Mouse (Mus musculus) limb, embryonic 11.5 days (tissue): Measurements from ENCODE around the gene Ube2f. TPM values are rescaled to one million over a fixed set of nuclear protein-coding genes. Genes with fewer than 3 reads are reported as not detected.

Experiments
- ATAC-seq: fragments of 200-750 bp; cut with Nextera tagmentation; 2 replicates; pipeline ENCODE4 v1.8.0; 2017; ENCODE audit warnings: low read depth; ENCODE audit not compliant: insufficient number of reproducible peaks, low FRiP score, low TSS enrichment
- DNase-seq: peaks from one replicate; pipeline ENCODE4 v3.0.0-alpha.2; 2015; ENCODE audit warnings: low spot score
- H3K27ac ChIP-seq: fragments of 300-500 bp; sonication (generic); replicated peaks from 2 replicates; pipeline ENCODE4 v1.5.1; 2014; ENCODE audit warnings: low read depth, mild to moderate bottlenecking, low read length
- H3K27me3 ChIP-seq: fragments of 300-500 bp; sonication (generic); 2 replicates; pipeline ENCODE4 v1.6.1; 2014; ENCODE audit warnings: mild to moderate bottlenecking, low read length, mixed read lengths; ENCODE audit not compliant: control insufficient read depth, insufficient read depth
- H3K36me3 ChIP-seq: fragments of 300-500 bp; sonication (generic); 2 replicates; pipeline ENCODE4 v1.6.1; 2014; ENCODE audit warnings: mild to moderate bottlenecking, low read length, moderate library complexity, mixed read lengths; ENCODE audit not compliant: control insufficient read depth, insufficient read depth
- H3K4me1 ChIP-seq: fragments of 300-500 bp; sonication (generic); 2 replicates; pipeline ENCODE4 v1.6.1; 2014; ENCODE audit warnings: low read length, mixed read lengths; ENCODE audit not compliant: control insufficient read depth, insufficient read depth
- H3K4me2 ChIP-seq: fragments of 300-500 bp; sonication (generic); 2 replicates; pipeline ENCODE4 v1.6.1; 2014; ENCODE audit warnings: low read depth, mild to moderate bottlenecking, moderate library complexity; ENCODE audit not compliant: severe bottlenecking
- H3K4me3 ChIP-seq: fragments of 300-500 bp; sonication (generic); 2 replicates; pipeline ENCODE4 v1.5.1; 2014; ENCODE audit warnings: low read depth, low read length
- H3K9ac ChIP-seq: fragments of 300-500 bp; sonication (generic); 2 replicates; pipeline ENCODE4 v1.6.1; 2014; ENCODE audit warnings: mild to moderate bottlenecking, low read length
- H3K9me3 ChIP-seq: fragments of 300-500 bp; sonication (generic); 2 replicates; pipeline ENCODE4 v1.6.1; 2016; ENCODE audit warnings: low read length; ENCODE audit not compliant: control insufficient read depth
- whole genome bisulfite sequencing: fragments of 180-500 bp; shearing (Covaris S2); extraction: QIAGEN DNeasy Blood & Tissue Kit; methylation state at CpG from one replicate; pipeline ENCODE4 v1.1.7; 2014; 5-methylcytosine and 5-hydroxymethylcytosine counted together
- polyA plus RNA-seq: library from polyadenylated mRNA; unstranded; fragments of >200 nt; fragmentation: Nextera tagmentation; extraction: Ambion mirVana; gene quantifications from 2 replicates; pipeline ENCODE4 v1.2.1, GENCODE M21; 2014

The Ube2f gene
- polyA plus RNA-seq, 1 experiment from 2014 or later: 84.7 TPM

DNA sequence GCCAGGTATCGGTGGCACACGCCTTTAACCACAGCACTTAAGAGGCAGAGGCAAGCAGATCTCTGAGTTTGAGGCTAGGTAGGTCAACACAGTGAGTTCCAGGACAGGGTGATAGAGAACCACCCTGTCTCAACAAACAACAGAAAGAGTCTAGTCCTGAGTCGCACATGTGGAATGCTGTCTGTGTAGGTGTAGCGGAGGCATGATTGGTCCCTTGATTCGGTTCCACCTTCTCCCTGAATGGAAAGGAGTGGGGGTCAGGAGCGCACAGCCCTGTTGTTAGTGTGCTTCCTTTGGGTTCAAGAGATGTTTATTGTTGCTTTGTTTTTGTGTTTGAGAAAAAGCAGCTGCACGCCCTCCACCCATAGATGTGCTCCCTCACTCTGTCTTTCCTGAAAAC is 12.4 kb downstream of the Ube2f start:
- H3K4me2 ChIP-seq: no peak overlapping the region
- no peaks in the 10 kb centered on the region; the same call in 1 of the 2 replicates for H3K36me3 ChIP-seq
- H3K9me3 ChIP-seq: no peaks in the 10 kb centered on the region
- no peak for DNase-seq
- WGBS: 92% methylated on average over 7 of the region's 7 CpGs
- H3K4me3 ChIP-seq: no peak overlapping the region
- H3K9ac ChIP-seq: no peak overlapping the region
- ATAC-seq: no peak
- H3K4me1 ChIP-seq: no peaks in the 10 kb centered on the region
- H3K27ac ChIP-seq: no peak overlapping the region
- H3K27me3 ChIP-seq: no peaks in the 10 kb centered on the region

DNA sequence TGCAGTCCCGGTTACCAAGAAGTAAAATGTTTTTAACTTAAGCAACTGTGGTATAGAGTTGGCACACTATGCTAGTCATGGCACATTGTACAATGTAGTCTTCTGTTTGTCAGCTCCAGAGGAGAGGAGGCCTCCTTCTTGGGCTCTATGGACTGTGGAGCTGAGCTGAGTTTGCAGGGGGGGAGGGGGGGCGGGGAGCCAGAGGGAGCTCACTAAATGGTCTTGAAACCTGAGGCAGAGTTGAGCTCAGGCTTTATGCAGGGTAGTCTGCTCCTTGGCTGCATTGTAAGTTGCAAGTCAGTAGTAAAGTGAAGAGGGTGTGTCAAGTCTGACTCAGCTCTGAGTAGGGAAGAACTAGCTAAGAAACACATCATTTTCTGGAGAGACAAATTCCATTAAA is 22.2 kb downstream of the Ube2f start:
- no peak overlapping the region for H3K27ac ChIP-seq
- no peak for ATAC-seq

DNA sequence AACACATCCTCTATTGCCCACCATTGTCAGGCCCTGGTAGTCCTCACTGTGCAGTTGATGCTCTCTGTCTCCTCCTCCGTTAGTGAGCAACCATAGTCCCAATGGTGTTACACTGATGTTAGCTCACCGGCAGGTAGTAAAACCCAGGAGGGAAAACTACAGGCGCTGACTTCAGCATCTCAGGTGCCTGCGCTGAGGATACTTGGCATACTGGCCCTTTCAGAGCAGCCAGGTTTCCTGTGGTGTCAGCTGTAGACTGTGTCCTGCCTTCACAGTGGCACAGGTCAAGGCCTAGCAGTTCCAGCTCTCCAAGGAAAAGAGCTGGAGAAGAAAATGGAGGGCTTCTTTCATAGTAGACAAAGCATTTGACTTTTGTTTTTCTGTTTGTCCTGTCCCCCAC is 26.5 kb downstream of the Ube2f start:
- peaks cover 6% of the 10 kb centered on the region; the same call in 1 of the 2 replicates for H3K36me3 ChIP-seq
- no peaks in the 10 kb centered on the region for H3K27me3 ChIP-seq
- DNase-seq: no peak
- H3K4me3 ChIP-seq: no peak overlapping the region
- H3K9me3 ChIP-seq: no peaks in the 10 kb centered on the region
- no peak overlapping the region for H3K27ac ChIP-seq
- H3K4me2 ChIP-seq: no peak overlapping the region
- no peak for ATAC-seq
- H3K9ac ChIP-seq: no peak overlapping the region
- WGBS: 91% methylated on average over 4 of the region's 4 CpGs
- H3K4me1 ChIP-seq: no peaks in the 10 kb centered on the region

More for the DNA sequence above, 22.2 kb downstream of the Ube2f start:
- H3K4me3 ChIP-seq: no peak overlapping the region
- no peaks in the 10 kb centered on the region for H3K4me1 ChIP-seq
- peaks cover 3% of the 10 kb centered on the region; the same call in 1 of the 2 replicates for H3K36me3 ChIP-seq
- no peaks in the 10 kb centered on the region for H3K27me3 ChIP-seq
- H3K4me2 ChIP-seq: no peak overlapping the region
- WGBS: 88% methylated on average over 2 of the region's 2 CpGs
- H3K9me3 ChIP-seq: no peaks in the 10 kb centered on the region
- H3K9ac ChIP-seq: no peak overlapping the region
- DNase-seq: no peak

DNA sequence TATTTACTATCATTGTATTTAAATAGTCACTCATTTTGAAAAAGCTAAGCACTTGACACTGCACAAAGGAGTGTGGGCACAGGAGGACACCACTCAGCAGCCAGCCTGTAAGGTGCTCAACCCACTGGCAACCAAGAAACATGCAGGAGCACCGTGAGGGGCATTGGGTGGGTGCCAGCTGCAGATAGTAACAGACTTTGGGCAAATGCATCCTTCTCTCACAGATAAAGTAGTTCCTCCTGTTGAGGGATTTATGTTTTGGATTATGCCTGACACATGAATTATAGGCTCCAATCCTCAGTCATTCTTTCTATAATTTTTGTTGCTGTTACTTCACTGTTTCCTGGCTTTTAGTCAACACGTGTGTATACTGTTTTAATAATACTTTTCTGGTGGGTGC is 27.4 kb downstream of the Ube2f start:
- H3K36me3 ChIP-seq: peaks cover 6% of the 10 kb centered on the region; the same call in 1 of the 2 replicates
- no peak for ATAC-seq
- WGBS: 85% methylated on average over 2 of the region's 2 CpGs

DNA sequence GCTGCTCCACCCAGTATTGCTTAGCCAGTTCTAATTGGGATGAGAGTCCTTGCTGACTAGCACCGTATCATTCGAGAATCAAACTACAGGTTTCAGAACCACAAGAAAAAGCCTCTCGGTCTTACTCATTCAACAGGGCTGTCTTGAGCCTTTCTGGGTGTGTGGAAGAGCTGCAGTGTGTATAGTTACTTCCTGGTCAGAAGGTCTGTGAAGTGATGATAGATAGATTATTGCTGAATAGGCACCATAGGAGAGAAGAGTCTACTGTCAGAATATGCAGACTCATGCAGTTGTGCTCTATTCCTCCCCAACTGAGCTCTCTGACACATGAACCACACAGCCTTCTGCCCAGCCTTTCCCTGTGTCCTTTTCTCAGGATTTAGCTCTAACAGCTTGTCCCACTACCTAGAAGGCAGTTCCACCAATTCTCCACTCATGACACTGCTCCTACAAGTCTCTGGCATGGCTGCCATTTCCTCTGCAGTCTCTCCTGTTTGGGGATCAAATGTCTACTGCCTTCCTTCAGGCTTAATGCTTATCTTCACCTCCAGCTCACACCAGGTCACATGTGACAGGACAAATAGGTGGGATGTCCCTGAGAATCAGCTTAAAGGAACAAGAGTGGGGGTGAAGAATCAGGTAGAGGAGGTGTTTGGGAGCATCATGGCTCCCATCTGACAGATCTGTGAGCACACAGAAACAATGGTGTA is 28.5 kb downstream of the Ube2f start:
- H3K9me3 ChIP-seq: no peaks in the 10 kb centered on the region
- no peak overlapping the region for H3K27ac ChIP-seq
- H3K9ac ChIP-seq: no peak overlapping the region
- no peak overlapping the region for H3K4me2 ChIP-seq
- no peak overlapping the region for H3K4me3 ChIP-seq
- peaks cover 6% of the 10 kb centered on the region; the same call in 1 of the 2 replicates for H3K36me3 ChIP-seq
- WGBS: 97% methylated on average over 3 of the region's 3 CpGs
- no peaks in the 10 kb centered on the region for H3K4me1 ChIP-seq
- no peaks in the 10 kb centered on the region for H3K27me3 ChIP-seq
- DNase-seq (no peak), ATAC-seq (no peak)

More for the DNA sequence above, 27.4 kb downstream of the Ube2f start:
- no peaks in the 10 kb centered on the region for H3K9me3 ChIP-seq
- H3K9ac ChIP-seq: no peak overlapping the region
- H3K27ac ChIP-seq: no peak overlapping the region
- no peak overlapping the region for H3K4me3 ChIP-seq
- no peaks in the 10 kb centered on the region for H3K4me1 ChIP-seq
- H3K4me2 ChIP-seq: no peak overlapping the region
- H3K27me3 ChIP-seq: no peaks in the 10 kb centered on the region
- no peak for DNase-seq

DNA sequence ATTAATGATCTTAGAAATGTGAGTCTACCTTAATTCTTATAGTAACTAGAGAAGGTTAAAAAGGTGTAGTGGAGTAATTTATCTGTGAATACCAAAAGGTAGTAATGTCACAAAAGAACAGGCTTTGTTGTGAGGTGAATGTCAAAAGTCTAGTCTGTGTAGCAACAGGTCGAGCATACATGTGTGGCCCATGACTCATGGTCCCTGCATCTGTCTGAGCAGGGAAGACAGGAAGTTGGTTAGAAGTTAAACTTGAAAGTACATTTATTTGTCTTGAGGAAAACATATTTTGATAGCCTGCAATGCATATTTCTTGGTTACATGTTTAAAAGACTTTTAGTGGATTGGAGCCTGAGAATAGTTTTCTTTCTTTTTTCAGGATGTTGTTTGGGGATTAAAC is 29.0 kb downstream of the Ube2f start:
- WGBS: 87% methylated on average over 1 of the region's 1 CpGs

DNA sequence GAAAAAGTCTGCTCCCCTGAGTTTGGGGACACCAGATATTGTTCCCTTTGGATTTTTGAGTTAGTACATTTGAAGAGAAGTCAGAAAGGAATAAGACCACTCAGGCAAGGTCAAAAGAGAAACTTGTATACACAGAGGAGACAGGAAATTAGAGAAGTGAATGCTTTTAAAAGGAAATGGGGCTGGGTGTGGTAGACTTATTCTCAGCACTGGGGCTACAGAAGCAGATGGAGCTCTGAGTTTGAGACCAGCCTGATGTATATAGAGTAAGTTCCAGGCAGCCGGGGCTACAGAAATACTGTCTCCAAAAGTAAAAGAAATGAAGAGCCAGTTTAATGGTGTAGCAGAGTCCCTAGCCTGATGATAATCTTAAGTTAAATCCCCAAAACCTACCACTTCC is 32.5 kb downstream of the Ube2f start:
- Histone ChIP-seq H3K4me2 (no peak overlapping the region), H3K9me3 (no peaks in the 10 kb centered on the region), H3K4me3 (no peak overlapping the region), H3K9ac (no peak overlapping the region), H3K27ac (no peak overlapping the region), H3K4me1 (no peaks in the 10 kb centered on the region), H3K27me3 (no peaks in the 10 kb centered on the region), H3K36me3 (peaks cover 9% of the 10 kb centered on the region; the same call in 1 of the 2 replicates)
- ATAC-seq: no peak
- no peak for DNase-seq
- 100% methylated on average over 1 of the region's 1 CpGs for WGBS

More for the DNA sequence above, 29.0 kb downstream of the Ube2f start:
- DNase-seq (no peak), ATAC-seq (no peak)
- peaks cover 6% of the 10 kb centered on the region; the same call in 1 of the 2 replicates for H3K36me3 ChIP-seq
- H3K9ac ChIP-seq: no peak overlapping the region
- no peaks in the 10 kb centered on the region for H3K4me1 ChIP-seq
- no peak overlapping the region for H3K27ac ChIP-seq
- no peaks in the 10 kb centered on the region for H3K27me3 ChIP-seq
- H3K9me3 ChIP-seq: no peaks in the 10 kb centered on the region
- no peak overlapping the region for H3K4me2 ChIP-seq
- no peak overlapping the region for H3K4me3 ChIP-seq

DNA sequence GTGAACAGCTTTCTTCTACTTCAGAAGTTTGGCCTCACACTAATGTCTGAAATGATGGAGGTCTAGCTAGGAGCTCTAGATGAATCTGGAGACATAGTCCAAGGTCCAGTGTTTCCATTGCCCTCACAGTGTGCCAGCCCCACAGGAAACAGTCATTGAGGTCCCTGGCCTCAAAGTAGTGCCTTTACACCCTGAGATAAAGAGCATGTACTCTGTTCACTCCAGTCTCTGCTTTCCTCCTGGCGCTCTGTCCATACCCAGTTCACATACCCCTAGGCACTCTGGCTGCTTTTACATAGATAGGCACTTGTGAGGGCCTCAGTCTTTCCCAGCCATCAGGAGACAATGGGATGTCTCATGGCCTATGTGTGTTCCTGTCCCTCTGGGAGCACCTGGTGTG is 39.3 kb downstream of the Ube2f start:
- Histone ChIP-seq H3K4me2 (no peak overlapping the region), H3K4me1 (no peaks in the 10 kb centered on the region), H3K36me3 (peaks cover 12% of the 10 kb centered on the region; the same call in 1 of the 2 replicates), H3K27ac (no peak overlapping the region), H3K4me3 (no peak overlapping the region), H3K9me3 (no peaks in the 10 kb centered on the region), H3K27me3 (no peaks in the 10 kb centered on the region), H3K9ac (no peak overlapping the region)
- WGBS: 100% methylated on average over 1 of the region's 1 CpGs
- no peak for DNase-seq
- ATAC-seq: no peak
